Mouse (Mus musculus): ENCODE results near the gene Rpl31. TPM values are rescaled to one million over a fixed set of nuclear protein-coding genes. Genes with fewer than 3 reads are reported as not detected.

Rpl31 gene
- polyA plus RNA-seq, 1 experiment from 2014 or later: 468 TPM

DNA sequence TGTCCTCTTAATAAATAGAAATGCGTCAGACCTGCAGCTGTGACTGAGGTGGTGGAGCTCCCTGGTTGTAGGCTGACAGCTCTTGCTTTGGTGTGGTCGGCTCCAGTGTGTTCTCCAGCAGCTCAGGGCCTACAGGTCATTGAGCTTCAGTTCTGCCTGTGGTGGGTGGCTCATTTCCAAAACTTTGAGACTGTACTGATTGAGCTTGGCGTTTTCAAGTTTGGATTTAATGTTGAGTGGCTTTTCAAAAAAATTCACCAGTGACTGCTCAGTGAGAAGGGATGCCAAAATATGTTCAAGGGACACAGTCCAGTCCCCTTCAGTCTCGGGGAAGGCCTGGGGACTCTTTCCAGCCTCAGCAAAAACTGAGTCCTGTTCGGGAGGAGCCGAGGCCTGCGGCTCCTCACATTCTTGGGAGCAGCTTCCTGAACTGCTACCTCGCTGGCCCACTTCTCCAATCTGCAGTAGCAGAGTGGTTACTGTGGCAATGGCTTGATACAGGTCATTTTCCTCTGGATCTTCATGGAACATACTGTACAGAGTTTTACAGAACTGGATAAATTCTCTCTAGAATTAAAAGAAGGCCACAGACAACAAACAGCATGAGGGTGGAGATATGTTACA lies 4.7 kb downstream of the Rpl31 start:
- no peaks in the 10 kb centered on the region for H3K27me3 ChIP-seq (ENCODE audit: low read depth, poor library complexity, severe bottlenecking)
- peaks cover 77% of the 10 kb centered on the region for H3K36me3 ChIP-seq
- WGBS: 85% methylated on average over 8 of the region's 8 CpGs
- no peak overlapping the region for H3K4me3 ChIP-seq
- H3K27ac ChIP-seq (replicated peaks): no peak overlapping the region
- no peak for DNase-seq (ENCODE audit: low spot score)
- peaks cover 10% of the 10 kb centered on the region for H3K4me1 ChIP-seq
- H3K9me3 ChIP-seq (replicated peaks): no peaks in the 10 kb centered on the region

DNA sequence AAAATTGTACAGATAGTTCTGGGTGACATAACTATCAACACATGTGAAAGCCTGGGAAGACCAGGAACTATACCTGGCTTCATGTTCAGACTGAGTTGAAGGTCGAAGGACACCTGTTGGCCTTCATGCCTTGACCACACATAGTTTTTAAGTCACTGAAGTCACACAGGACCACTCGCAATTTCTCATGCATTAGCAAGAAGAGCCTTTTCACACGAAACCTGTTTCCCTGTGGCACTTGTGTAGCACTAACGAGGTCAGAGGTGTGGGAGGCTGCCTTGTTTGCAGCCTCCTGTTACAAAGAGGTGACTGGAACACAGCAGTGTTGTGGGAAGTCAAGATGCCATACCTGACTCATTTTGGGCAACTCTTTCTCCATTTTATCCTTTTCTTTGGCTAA lies 5.7 kb downstream of the Rpl31 start:
- peaks cover 10% of the 10 kb centered on the region for H3K4me1 ChIP-seq
- no peaks in the 10 kb centered on the region for H3K27me3 ChIP-seq (ENCODE audit: low read depth, poor library complexity, severe bottlenecking)
- no peak overlapping the region for H3K27ac ChIP-seq (replicated peaks)
- no peak overlapping the region for H3K4me3 ChIP-seq
- DNase-seq (ENCODE audit: low spot score): no peak
- peaks cover 83% of the 10 kb centered on the region for H3K36me3 ChIP-seq
- H3K9me3 ChIP-seq (replicated peaks): no peaks in the 10 kb centered on the region
- WGBS: 74% methylated on average over 4 of the region's 4 CpGs

DNA sequence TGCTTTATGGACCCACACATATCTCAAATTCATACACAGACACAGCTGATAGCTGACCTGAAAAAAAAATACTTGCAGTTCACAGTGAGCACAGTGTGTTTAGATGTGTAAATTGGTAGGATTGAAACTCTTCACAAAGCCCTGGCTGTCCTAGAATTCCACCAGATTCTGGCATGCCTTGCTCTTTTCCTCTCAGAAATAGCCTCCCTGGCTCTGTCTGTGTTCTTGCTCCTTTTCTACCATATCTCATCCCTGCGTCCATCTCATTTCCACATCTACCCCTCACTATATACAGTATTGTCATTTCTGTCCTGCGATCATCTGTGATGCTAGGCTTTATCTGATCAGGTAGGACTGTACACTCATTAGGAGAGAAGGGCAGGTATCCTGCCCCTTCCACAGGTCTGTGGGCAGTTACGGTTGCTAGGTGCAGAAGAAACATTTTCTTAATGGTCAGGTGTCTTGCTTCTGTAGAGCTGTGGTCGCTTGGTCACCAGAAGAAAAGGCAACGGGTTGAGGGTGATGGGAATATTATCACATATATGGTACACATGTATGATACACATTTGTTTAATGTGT lies 6.7 kb downstream of the Rpl31 start:
- Histone ChIP-seq H3K36me3 (peaks cover 80% of the 10 kb centered on the region), H3K27me3 (ENCODE audit: low read depth, poor library complexity, severe bottlenecking) (no peaks in the 10 kb centered on the region), H3K9me3 (replicated peaks) (no peaks in the 10 kb centered on the region), H3K4me1 (peaks cover 4% of the 10 kb centered on the region), H3K4me3 (no peak overlapping the region), H3K27ac (replicated peaks) (no peak overlapping the region)
- DNase-seq (ENCODE audit: low spot score): no peak
- 88% methylated on average over 5 of the region's 5 CpGs for WGBS

DNA sequence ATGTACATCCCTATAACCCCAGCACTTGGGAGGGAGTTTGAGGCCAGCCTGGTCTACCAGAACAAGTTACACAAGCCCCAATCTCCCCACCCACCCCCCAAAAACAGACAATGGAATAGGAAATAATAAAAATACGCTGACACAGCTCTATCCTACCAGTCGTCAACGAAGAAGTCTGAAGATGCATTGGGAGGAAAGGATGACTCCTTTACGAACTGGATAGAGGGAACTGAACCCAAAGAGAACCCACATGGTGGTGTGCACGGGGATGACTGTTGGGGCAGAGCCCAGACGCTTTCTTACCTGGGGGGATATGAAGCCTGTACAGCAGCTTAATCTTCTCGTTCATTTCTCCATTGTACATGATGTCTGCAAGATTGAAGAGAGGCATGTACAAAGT lies 8.5 kb downstream of the Rpl31 start:
- Histone ChIP-seq H3K36me3 (peaks cover 62% of the 10 kb centered on the region), H3K27ac (replicated peaks) (no peak overlapping the region), H3K27me3 (ENCODE audit: low read depth, poor library complexity, severe bottlenecking) (no peaks in the 10 kb centered on the region), H3K4me1 (no peaks in the 10 kb centered on the region), H3K9me3 (replicated peaks) (no peaks in the 10 kb centered on the region), H3K4me3 (no peak overlapping the region)
- no peak for DNase-seq (ENCODE audit: low spot score)
- WGBS: 93% methylated on average over 7 of the region's 7 CpGs

DNA sequence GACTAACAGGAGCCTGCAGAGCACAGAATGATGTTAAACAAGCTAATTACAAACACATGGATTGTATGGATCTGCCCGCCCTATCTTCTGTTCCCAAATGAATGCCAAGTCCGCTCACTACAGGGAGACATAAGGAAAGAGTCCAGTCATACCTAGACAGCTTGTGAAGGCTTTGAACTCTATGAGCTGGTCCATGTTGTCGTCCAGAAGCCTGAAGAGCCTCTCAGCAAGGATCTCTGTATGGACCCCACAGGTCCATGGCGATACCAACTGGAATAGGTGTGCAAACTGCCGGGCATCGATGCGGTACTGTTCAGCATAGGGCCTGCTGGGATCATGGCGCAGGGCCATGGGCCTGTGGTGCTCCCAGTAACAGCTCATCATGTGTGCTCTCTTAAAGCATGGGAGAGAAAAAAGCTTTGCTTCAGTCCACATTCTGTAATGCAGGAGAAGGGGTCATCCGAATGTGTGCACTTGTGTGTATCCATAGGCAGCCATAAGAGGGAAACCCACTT lies 9.1 kb downstream of the Rpl31 start:
- Histone ChIP-seq H3K9me3 (replicated peaks) (no peaks in the 10 kb centered on the region), H3K36me3 (peaks cover 55% of the 10 kb centered on the region), H3K27ac (replicated peaks) (no peak overlapping the region), H3K4me3 (no peak overlapping the region), H3K27me3 (ENCODE audit: low read depth, poor library complexity, severe bottlenecking) (no peaks in the 10 kb centered on the region), H3K4me1 (no peaks in the 10 kb centered on the region)
- DNase-seq (ENCODE audit: low spot score): no peak
- 93% methylated on average over 9 of the region's 9 CpGs for WGBS

DNA sequence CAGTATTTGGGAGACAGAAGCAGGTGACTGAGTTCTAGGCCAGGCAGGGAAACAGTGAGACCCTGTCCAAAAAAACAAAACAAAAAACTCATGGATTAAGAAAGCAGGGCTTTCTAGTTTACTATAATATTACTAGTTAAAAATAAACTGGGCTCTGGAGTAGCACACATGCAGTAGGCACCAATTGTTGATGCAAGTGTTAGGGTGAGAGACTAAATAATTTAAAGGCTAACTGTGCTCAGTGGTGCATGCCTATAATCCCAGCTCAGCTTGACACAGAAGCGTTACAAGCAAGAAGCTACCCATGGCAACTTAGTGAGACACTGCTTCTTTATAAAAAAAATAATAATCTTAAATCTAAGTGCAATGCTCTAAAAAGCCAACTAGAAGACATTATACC lies 10.9 kb downstream of the Rpl31 start:
- DNase-seq (ENCODE audit: low spot score): no peak
- 47% methylated on average over 1 of the region's 1 CpGs for WGBS
- no peaks in the 10 kb centered on the region for H3K9me3 ChIP-seq (replicated peaks)
- H3K27ac ChIP-seq (replicated peaks): no peak overlapping the region
- H3K4me1 ChIP-seq: no peaks in the 10 kb centered on the region
- H3K4me3 ChIP-seq: no peak overlapping the region
- H3K27me3 ChIP-seq (ENCODE audit: low read depth, poor library complexity, severe bottlenecking): no peaks in the 10 kb centered on the region
- H3K36me3 ChIP-seq: peaks cover 37% of the 10 kb centered on the region

DNA sequence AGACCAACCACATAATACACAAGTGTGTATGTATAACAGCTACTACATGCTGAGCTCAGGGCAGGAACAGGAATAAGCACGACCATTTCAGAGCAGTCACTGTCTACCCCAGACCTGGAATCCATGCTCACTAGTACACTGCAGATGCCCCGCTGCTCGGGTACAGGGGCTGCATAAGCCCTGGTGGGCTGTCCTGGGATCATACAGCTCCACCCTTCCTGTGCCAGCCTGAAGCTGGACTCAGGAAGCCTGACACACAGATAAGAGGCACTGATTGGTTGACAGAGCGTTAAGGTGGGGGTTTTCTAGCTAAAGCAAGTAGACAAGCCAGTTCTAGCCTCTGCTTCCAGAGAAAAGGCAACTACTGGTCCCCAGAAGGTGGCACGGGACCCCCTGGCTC lies 11.4 kb downstream of the Rpl31 start:
- DNase-seq (ENCODE audit: low spot score): no peak
- Histone ChIP-seq H3K4me3 (no peak overlapping the region), H3K9me3 (replicated peaks) (no peaks in the 10 kb centered on the region), H3K27me3 (ENCODE audit: low read depth, poor library complexity, severe bottlenecking) (no peaks in the 10 kb centered on the region), H3K4me1 (no peaks in the 10 kb centered on the region), H3K36me3 (peaks cover 33% of the 10 kb centered on the region), H3K27ac (replicated peaks) (no peak overlapping the region)
- 78% methylated on average over 5 of the region's 5 CpGs for WGBS

DNA sequence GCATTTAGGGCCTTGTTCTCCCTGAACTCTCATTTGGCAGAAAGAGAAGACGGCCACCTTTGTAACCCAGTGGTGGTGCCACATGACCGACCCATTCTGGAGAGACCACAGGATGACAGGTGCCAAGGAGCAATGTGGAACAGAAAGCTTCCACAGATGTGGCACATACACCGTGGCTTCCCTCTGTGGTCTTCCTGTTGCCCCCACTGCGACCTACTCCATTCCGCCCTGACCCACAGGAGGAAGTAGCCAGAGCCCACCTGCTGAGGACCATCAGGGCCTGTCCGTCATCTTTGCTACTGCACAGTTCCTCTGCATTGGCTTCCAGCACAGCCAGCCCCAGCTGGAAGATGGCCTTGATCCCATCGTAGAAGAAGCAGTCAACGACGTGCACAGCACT lies 13.4 kb downstream of the Rpl31 start:
- no peaks in the 10 kb centered on the region for H3K9me3 ChIP-seq (replicated peaks)
- peaks cover 20% of the 10 kb centered on the region for H3K36me3 ChIP-seq
- no peak overlapping the region for H3K27ac ChIP-seq (replicated peaks)
- WGBS: 84% methylated on average over 9 of the region's 9 CpGs
- H3K4me3 ChIP-seq: no peak overlapping the region
- no peaks in the 10 kb centered on the region for H3K4me1 ChIP-seq
- H3K27me3 ChIP-seq (ENCODE audit: low read depth, poor library complexity, severe bottlenecking): no peaks in the 10 kb centered on the region
- DNase-seq (ENCODE audit: low spot score): no peak

DNA sequence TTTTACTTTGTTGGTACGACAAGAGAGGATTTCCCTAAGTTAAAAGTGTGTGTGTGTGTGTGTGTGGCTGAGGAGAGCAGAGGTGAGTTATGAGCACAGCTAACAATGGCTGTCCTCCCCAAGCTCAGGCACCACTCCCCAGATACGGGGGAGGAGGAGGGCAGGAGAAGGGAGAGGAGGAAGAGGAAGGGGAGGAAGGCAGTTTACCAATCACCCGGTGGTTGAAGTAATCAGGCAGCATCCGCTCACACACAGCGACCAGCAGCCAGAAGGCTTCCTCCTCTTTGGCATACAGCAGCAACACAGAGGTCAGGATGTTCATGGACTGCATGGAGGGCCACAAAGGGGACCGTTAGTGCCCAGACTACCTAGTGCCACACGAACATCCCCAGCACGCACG lies 17.3 kb downstream of the Rpl31 start:
- 88% methylated on average over 9 of the region's 9 CpGs for WGBS

DNA sequence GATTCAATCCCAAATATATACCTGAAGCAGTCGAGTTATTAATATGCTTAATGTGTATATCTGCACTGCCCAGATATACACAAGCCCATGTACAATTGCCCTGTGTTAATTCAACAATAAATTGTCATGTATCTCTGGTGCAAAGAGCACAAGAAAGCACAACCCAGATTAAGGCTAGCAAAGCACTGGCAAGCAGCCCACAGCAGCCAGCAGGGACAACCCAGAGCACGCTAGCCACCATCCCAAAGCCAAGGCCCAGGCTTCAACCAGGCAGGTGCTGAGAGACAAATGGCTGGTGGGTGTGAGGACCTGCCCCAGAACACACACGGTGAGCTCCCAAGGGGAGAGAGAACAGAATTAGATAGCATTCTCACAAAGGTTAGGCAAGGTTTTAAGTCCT lies 18.8 kb downstream of the Rpl31 start:
- Histone ChIP-seq H3K4me3 (no peak overlapping the region), H3K9me3 (replicated peaks) (no peaks in the 10 kb centered on the region)
- WGBS: 81% methylated on average over 3 of the region's 3 CpGs

More for the DNA sequence above, 17.3 kb downstream of the Rpl31 start:
- H3K36me3 ChIP-seq: 0 out of 2 replicates have a peak, but pooled peaks cover 2% of the 10 kb centered on the region
- H3K27me3 ChIP-seq (ENCODE audit: low read depth, poor library complexity, severe bottlenecking): no peaks in the 10 kb centered on the region
- no peak overlapping the region for H3K27ac ChIP-seq (replicated peaks)
- H3K9me3 ChIP-seq (replicated peaks): no peaks in the 10 kb centered on the region
- H3K4me3 ChIP-seq: no peak overlapping the region
- no peaks in the 10 kb centered on the region for H3K4me1 ChIP-seq
- DNase-seq (ENCODE audit: low spot score): no peak

DNA sequence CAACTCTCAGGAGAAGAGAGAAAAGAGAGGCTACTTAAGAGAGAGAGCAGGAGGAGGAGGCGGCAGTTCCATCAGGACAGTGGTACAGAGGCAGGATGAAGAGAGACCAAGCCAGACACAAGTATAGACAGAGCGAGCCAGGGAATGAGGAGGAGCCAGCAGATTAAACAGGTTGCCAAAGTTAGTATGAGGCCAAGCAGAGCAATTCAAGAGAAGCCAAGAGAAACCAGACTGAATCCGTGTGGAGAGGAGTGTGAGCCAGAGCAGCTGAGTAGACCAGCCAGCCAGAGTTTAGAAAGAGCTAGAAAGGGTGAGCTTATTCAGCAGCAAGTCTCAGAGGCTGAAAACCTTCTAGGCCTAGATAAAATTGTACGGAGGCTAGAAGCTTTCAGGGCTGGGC lies 19.9 kb downstream of the Rpl31 start:
- Histone ChIP-seq H3K27ac (replicated peaks) (no peak overlapping the region), H3K27me3 (ENCODE audit: low read depth, poor library complexity, severe bottlenecking) (peaks cover 4% of the 10 kb centered on the region; the same call in 1 of the 2 replicates), H3K9me3 (replicated peaks) (no peaks in the 10 kb centered on the region), H3K4me3 (no peak overlapping the region), H3K36me3 (0 out of 2 replicates have a peak, but pooled peaks cover 2% of the 10 kb centered on the region), H3K4me1 (peaks cover 5% of the 10 kb centered on the region; the same call in 1 of the 2 replicates)
- DNase-seq (ENCODE audit: low spot score): no peak
- 83% methylated on average over 4 of the region's 4 CpGs for WGBS

More for the DNA sequence above, 18.8 kb downstream of the Rpl31 start:
- no peak for DNase-seq (ENCODE audit: low spot score)
- 0 out of 2 replicates have a peak, but pooled peaks cover 2% of the 10 kb centered on the region for H3K36me3 ChIP-seq
- peaks cover 4% of the 10 kb centered on the region; the same call in 1 of the 2 replicates for H3K27me3 ChIP-seq (ENCODE audit: low read depth, poor library complexity, severe bottlenecking)
- peaks cover 5% of the 10 kb centered on the region; the same call in 1 of the 2 replicates for H3K4me1 ChIP-seq
- H3K27ac ChIP-seq (replicated peaks): no peak overlapping the region

DNA sequence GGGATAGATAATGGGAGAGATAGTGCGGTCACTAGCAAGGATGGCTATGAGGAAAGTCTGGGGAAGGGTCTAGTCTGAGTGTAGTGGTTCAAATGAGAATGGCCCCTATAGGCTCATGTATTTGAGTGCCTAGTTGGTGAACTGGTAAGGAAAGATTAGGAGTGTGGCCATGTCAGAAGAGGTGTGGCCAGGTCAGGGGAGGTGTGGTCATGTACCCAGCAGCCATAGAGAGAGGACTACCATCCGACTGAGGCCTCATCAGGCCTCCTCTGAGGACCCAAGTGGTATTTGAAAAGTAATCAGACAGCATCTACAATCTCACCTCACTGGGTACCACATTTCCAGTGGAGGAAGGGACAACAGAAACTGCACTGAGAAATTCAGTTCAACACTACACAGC lies 20.5 kb downstream of the Rpl31 start:
- Histone ChIP-seq H3K27me3 (ENCODE audit: low read depth, poor library complexity, severe bottlenecking) (peaks cover 4% of the 10 kb centered on the region; the same call in 1 of the 2 replicates), H3K27ac (replicated peaks) (no peak overlapping the region)
- 79% methylated on average over 2 of the region's 2 CpGs for WGBS

DNA sequence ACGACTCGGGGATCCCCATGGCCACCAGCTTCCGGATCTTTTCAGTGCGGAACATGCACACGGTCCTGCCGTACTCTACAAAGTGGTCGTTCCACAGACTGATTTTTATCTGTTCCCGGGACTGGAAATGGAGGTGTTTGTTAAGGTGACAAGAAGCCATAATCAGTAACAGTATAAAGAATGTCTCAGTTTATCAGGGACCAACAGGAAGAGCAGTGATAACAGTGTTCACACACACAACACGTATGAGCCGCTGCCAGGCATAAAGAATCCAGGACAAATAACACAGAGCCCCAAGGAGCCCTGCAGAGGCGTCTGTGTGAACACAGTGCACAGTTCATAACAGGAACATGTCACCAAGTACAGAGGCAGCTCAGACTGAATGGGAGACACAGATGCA lies 21.7 kb downstream of the Rpl31 start:
- WGBS: 90% methylated on average over 11 of the region's 11 CpGs

More for the DNA sequence above, 20.5 kb downstream of the Rpl31 start:
- H3K9me3 ChIP-seq (replicated peaks): no peaks in the 10 kb centered on the region
- no peak for DNase-seq (ENCODE audit: low spot score)
- H3K4me1 ChIP-seq: peaks cover 5% of the 10 kb centered on the region; the same call in 1 of the 2 replicates
- H3K4me3 ChIP-seq: no peak overlapping the region
- 0 out of 2 replicates have a peak, but pooled peaks cover 2% of the 10 kb centered on the region for H3K36me3 ChIP-seq

More for the DNA sequence above, 21.7 kb downstream of the Rpl31 start:
- no peak for DNase-seq (ENCODE audit: low spot score)
- peaks cover 5% of the 10 kb centered on the region; the same call in 1 of the 2 replicates for H3K4me1 ChIP-seq
- peaks cover 4% of the 10 kb centered on the region; the same call in 1 of the 2 replicates for H3K27me3 ChIP-seq (ENCODE audit: low read depth, poor library complexity, severe bottlenecking)
- H3K36me3 ChIP-seq: 0 out of 2 replicates have a peak, but pooled peaks cover 2% of the 10 kb centered on the region
- no peak overlapping the region for H3K27ac ChIP-seq (replicated peaks)
- no peaks in the 10 kb centered on the region for H3K9me3 ChIP-seq (replicated peaks)
- H3K4me3 ChIP-seq: no peak overlapping the region

All from midbrain, embryonic 10.5 days (tissue).